Mouse (Mus musculus) erythroblast, embryonic 14.5 days (primary cell): Measurements from ENCODE around the gene Rnh1. TPM values are rescaled to one million over a fixed set of nuclear protein-coding genes. Genes with fewer than 3 reads are reported as not detected.

Source experiments
- H3K27me3 ChIP-seq: 2 replicates; pipeline ENCODE4 v1.6.1; 2012; ENCODE audit warnings: inconsistent platforms; ENCODE audit not compliant: control insufficient read depth
- H3K36me3 ChIP-seq: 2 replicates; pipeline ENCODE4 v1.6.1; 2012; ENCODE audit warnings: mild to moderate bottlenecking, inconsistent platforms; ENCODE audit not compliant: control insufficient read depth
- H3K4me1 ChIP-seq: 2 replicates; pipeline ENCODE4 v1.6.1; 2012; ENCODE audit warnings: inconsistent platforms; ENCODE audit not compliant: control insufficient read depth
- H3K4me3 ChIP-seq: replicated peaks from 2 replicates; pipeline ENCODE3; 2012; ENCODE audit warnings: moderate library complexity, mild to moderate bottlenecking, inconsistent platforms
- H3K9me3 ChIP-seq: 2 replicates; pipeline ENCODE4 v1.6.1; 2012; ENCODE audit warnings: low read length, inconsistent platforms, mixed read lengths; ENCODE audit not compliant: control insufficient read depth
- GATA1 ChIP-seq: IDR thresholded peaks from 2 replicates; pipeline ENCODE4 v1.6.1; 2012; ENCODE audit warnings: low read length, inconsistent platforms, mixed read lengths
- TAL1 ChIP-seq: IDR thresholded peaks from 3 replicates; pipeline ENCODE4 v1.6.1; 2012; ENCODE audit warnings: low read length, inconsistent platforms, mixed read lengths
- polyA plus RNA-seq: library from polyadenylated mRNA; stranded (reverse); fragments of >175 nt; gene quantifications from 2 replicates; pipeline ENCODE4 v1.2.3, GENCODE M21; 2012

The Rnh1 gene
- polyA plus RNA-seq, 1 experiment: 0.48 TPM

GRCm38 (mm10) chr7:141216894-141217293 is 44.2 kb upstream of the Rnh1 start:
- Histone ChIP-seq H3K27me3 (no peaks in the 10 kb centered on the region), H3K9me3 (no peaks in the 10 kb centered on the region), H3K4me1 (peaks cover 97% of the 10 kb centered on the region), H3K36me3 (peaks cover 67% of the 10 kb centered on the region), H3K4me3 (peak overlapping the region; percentile 79)
- TF ChIP-seq TAL1 (no peak), GATA1 (no peak)

GRCm38 (mm10) chr7:141215880-141216733 is 43.5 kb upstream of the Rnh1 start:
- H3K4me1 ChIP-seq: peaks cover 99% of the 10 kb centered on the region

GRCm38 (mm10) chr7:141215101-141215879 is 42.6 kb upstream of the Rnh1 start, which contains the start of gene Rassf7:
Rassf7 (plus strand) TSS chr7:141215860.
- no peak for TF ChIP-seq TAL1
- TF ChIP-seq GATA1: no peak
- Histone ChIP-seq H3K27me3 (no peaks in the 10 kb centered on the region), H3K4me1 (peaks cover 99% of the 10 kb centered on the region), H3K4me3 (peak within 1 kb of the TSS; percentile 79), H3K9me3 (no peaks in the 10 kb centered on the region), H3K36me3 (peaks cover 71% of the 10 kb centered on the region)

More at GRCm38 (mm10) chr7:141215880-141216733, 43.5 kb upstream of the Rnh1 start:
- no peaks in the 10 kb centered on the region for H3K9me3 ChIP-seq
- TF ChIP-seq GATA1: no peak
- no peak for TF ChIP-seq TAL1
- H3K27me3 ChIP-seq: no peaks in the 10 kb centered on the region
- peaks cover 71% of the 10 kb centered on the region for H3K36me3 ChIP-seq
- peak overlapping the region; percentile 79 for H3K4me3 ChIP-seq

GRCm38 (mm10) chr7:141214310-141214709 is 41.7 kb upstream of the Rnh1 start:
- no peak for TF ChIP-seq GATA1
- TF ChIP-seq TAL1: no peak
- H3K9me3 ChIP-seq: no peaks in the 10 kb centered on the region
- no peak overlapping the region for H3K4me3 ChIP-seq
- H3K36me3 ChIP-seq: peaks cover 69% of the 10 kb centered on the region
- no peaks in the 10 kb centered on the region for H3K27me3 ChIP-seq
- H3K4me1 ChIP-seq: peaks cover 99% of the 10 kb centered on the region

- Histone ChIP-seq H3K27me3 (no peaks in the 10 kb centered on the region), H3K4me1 (peaks cover 99% of the 10 kb centered on the region), H3K9me3 (no peaks in the 10 kb centered on the region), H3K36me3 (peaks cover 68% of the 10 kb centered on the region), H3K4me3 (peak within 1 kb of the TSS; percentile 79)
- TF ChIP-seq GATA1: no peak
- no peak for TF ChIP-seq TAL1
Measured at GRCm38 (mm10) chr7:141213605-141214235, 41.1 kb upstream of the Rnh1 start, which contains the start of gene Lmntd2. Lmntd2 (minus strand) TSS chr7:141214080.

- H3K4me3 ChIP-seq: no peak overlapping the region
- peaks cover 68% of the 10 kb centered on the region for H3K36me3 ChIP-seq
- H3K4me1 ChIP-seq: peaks cover 99% of the 10 kb centered on the region
- H3K27me3 ChIP-seq: no peaks in the 10 kb centered on the region
- TF ChIP-seq GATA1 (no peak), TAL1 (no peak)
- H3K9me3 ChIP-seq: no peaks in the 10 kb centered on the region
Measured at GRCm38 (mm10) chr7:141213133-141213532, 40.5 kb upstream of the Rnh1 start.

GRCm38 (mm10) chr7:141210606-141211131 is 38.0 kb upstream of the Rnh1 start:
- TF ChIP-seq TAL1 (no peak), GATA1 (no peak)
- Histone ChIP-seq H3K27me3 (no peaks in the 10 kb centered on the region), H3K36me3 (peaks cover 75% of the 10 kb centered on the region), H3K4me1 (peaks cover 100% of the 10 kb centered on the region), H3K4me3 (no peak overlapping the region), H3K9me3 (no peaks in the 10 kb centered on the region)

GRCm38 (mm10) chr7:141210137-141210536 is 37.5 kb upstream of the Rnh1 start:
- Histone ChIP-seq H3K27me3 (no peaks in the 10 kb centered on the region), H3K4me3 (peak overlapping the region; percentile 50), H3K36me3 (peaks cover 80% of the 10 kb centered on the region), H3K4me1 (peaks cover 100% of the 10 kb centered on the region), H3K9me3 (no peaks in the 10 kb centered on the region)
- TF ChIP-seq GATA1 (no peak), TAL1 (no peak)

- Histone ChIP-seq H3K4me3 (peak overlapping the region; percentile 50), H3K36me3 (peaks cover 86% of the 10 kb centered on the region), H3K9me3 (no peaks in the 10 kb centered on the region), H3K4me1 (peaks cover 100% of the 10 kb centered on the region), H3K27me3 (no peaks in the 10 kb centered on the region)
- TF ChIP-seq GATA1 (peak; percentile 57), TAL1 (peak; percentile 52; the same call in 2 of the 3 replicates)
Measured at GRCm38 (mm10) chr7:141209526-141209925, 36.9 kb upstream of the Rnh1 start.
